17 mouse cellular contexts compared by ENCODE assay signal in genomic region chr17:63685956-63686355, GRCm38 (mm10).
A peak's percentile ranks its signal among the peaks of the same experiment; 100 is the strongest.
DNase-seq lines count a peak whose midpoint lies in the region; ATAC-seq and TF ChIP-seq lines count a peak whose summit lies in the region.
"Had no signal": no experiment of that assay in that cellular context is flagged by ENCODE, and none has a peak within 500 bp of the region (broad histone marks: within the 10 kb centered on the region; RNA-seq: fewer than 3 reads in every experiment).

No protein-coding gene starts in this region.

- TF ChIP-seq POLR2A in brain, embryonic 14.5 days (IDR thresholded peaks at IDR 0.05; ENCODE audit: borderline replicate concordance, extremely low read depth, insufficient read depth, insufficient read length, poor library complexity, severe bottlenecking): no peak

- no peak for DNase-seq in hindbrain, embryonic 11.5 days (ENCODE audit: low spot score)
- DNase-seq in brain, embryonic 14.5 days (ENCODE audit: low read depth): peak; percentile 69
- DNase-seq in hindbrain, postnatal 0 days (ENCODE audit: low spot score): peak; percentile 52
- DNase-seq in layer of hippocampus, adult 2 months (ENCODE audit: low spot score in 2 of 2): no peak
- DNase-seq in natural killer cell, adult 2 months (ENCODE audit: low spot score in 2 of 2): no peak
- DNase-seq in left cerebral cortex, adult 8-10 months (ENCODE audit: low spot score in 2 of 2): no peak
- DNase-seq: cerebellum, postnatal 25 days; heart, adult 18-20 months; heart, postnatal 10 days; liver, embryonic 13.5 days; lung, postnatal 14 days had no signal

- H3K4me1 ChIP-seq in hindbrain, embryonic 13.5 days (replicated peaks): peaks cover 14% of the 10 kb centered on the region
- H3K4me1 ChIP-seq in hindbrain, embryonic 11.5 days (replicated peaks; ENCODE audit: control insufficient read depth, insufficient read depth, low read length): no peaks in the 10 kb centered on the region
- H3K4me1 ChIP-seq in hindbrain, postnatal 0 days (ENCODE audit: insufficient read depth, low read length): no peaks in the 10 kb centered on the region
- H3K4me1 ChIP-seq in midbrain, embryonic 16.5 days (ENCODE audit: control insufficient read depth, insufficient read depth, low read length): no peaks in the 10 kb centered on the region
- H3K4me1 ChIP-seq: liver, embryonic 13.5 days; midbrain, embryonic 12.5 days had no signal

- no peak overlapping the region for H3K9ac ChIP-seq in hindbrain, embryonic 13.5 days
- no peak overlapping the region for H3K9ac ChIP-seq in hindbrain, embryonic 11.5 days (ENCODE audit: low read depth, low read length)
- no peak overlapping the region for H3K9ac ChIP-seq in hindbrain, postnatal 0 days (replicated peaks; ENCODE audit: low read length)
- no peak overlapping the region for H3K9ac ChIP-seq in midbrain, embryonic 16.5 days (ENCODE audit: low read depth, low read length)
- H3K9ac ChIP-seq: embryonic facial prominence, embryonic 13.5 days; liver, embryonic 13.5 days; midbrain, embryonic 12.5 days had no signal

- ATAC-seq in hindbrain, embryonic 13.5 days (ENCODE audit: low FRiP score): peak; percentile 71
- no peak for ATAC-seq in hindbrain, embryonic 11.5 days (ENCODE audit: low FRiP score)
- peak; percentile 64 for ATAC-seq in hindbrain, postnatal 0 days
- ATAC-seq in midbrain, embryonic 16.5 days: peak; percentile 73
- ATAC-seq: CD4-positive, CD25-positive, alpha-beta regulatory T cell, adult 4 months had no signal

- no peak for TF ChIP-seq CTCF in brain, embryonic 14.5 days (IDR thresholded peaks at IDR 0.05; ENCODE audit: borderline replicate concordance, extremely low read depth, insufficient read depth, insufficient read length)
- TF ChIP-seq CTCF in hindbrain, postnatal 0 days (IDR thresholded peaks at IDR 0.05; ENCODE audit: low read depth): no peak
- TF ChIP-seq CTCF in layer of hippocampus, adult 2 months (conservative IDR thresholded peaks at IDR 0.05): no peak

- no peaks in the 10 kb centered on the region for H3K27me3 ChIP-seq in hindbrain, embryonic 13.5 days
- H3K27me3 ChIP-seq in hindbrain, embryonic 11.5 days (ENCODE audit: control insufficient read depth, insufficient read depth, low read length): no peaks in the 10 kb centered on the region
- H3K27me3 ChIP-seq in hindbrain, postnatal 0 days (ENCODE audit: insufficient read depth, low read length): no peaks in the 10 kb centered on the region
- no peaks in the 10 kb centered on the region for H3K27me3 ChIP-seq in midbrain, embryonic 16.5 days (ENCODE audit: control insufficient read depth, insufficient read depth, low read depth, low read length)
- H3K27me3 ChIP-seq: embryonic facial prominence, embryonic 13.5 days; liver, embryonic 13.5 days; midbrain, embryonic 12.5 days had no signal

- no peak overlapping the region for H3K4me2 ChIP-seq in hindbrain, embryonic 13.5 days
- H3K4me2 ChIP-seq in hindbrain, embryonic 11.5 days (replicated peaks; ENCODE audit: low read depth, low read length): no peak overlapping the region
- no peak overlapping the region for H3K4me2 ChIP-seq in hindbrain, postnatal 0 days (ENCODE audit: low read depth, low read length)
- H3K4me2 ChIP-seq in midbrain, embryonic 16.5 days (ENCODE audit: low read length): no peak overlapping the region
- H3K4me2 ChIP-seq: embryonic facial prominence, embryonic 13.5 days; liver, embryonic 13.5 days; midbrain, embryonic 12.5 days had no signal

- no peak overlapping the region for H3K27ac ChIP-seq in hindbrain, embryonic 13.5 days
- no peak overlapping the region for H3K27ac ChIP-seq in hindbrain, embryonic 11.5 days (ENCODE audit: low read depth, low read length)
- no peak overlapping the region for H3K27ac ChIP-seq in hindbrain, postnatal 0 days
- H3K27ac ChIP-seq in midbrain, embryonic 16.5 days (ENCODE audit: low read length): no peak overlapping the region
- no peak overlapping the region for H3K27ac ChIP-seq in layer of hippocampus, adult 2 months
- H3K27ac ChIP-seq: embryonic facial prominence, embryonic 13.5 days; liver, embryonic 13.5 days; midbrain, embryonic 12.5 days; stomach, postnatal 0 days had no signal

- H3K9me3 ChIP-seq in hindbrain, embryonic 13.5 days: no peaks in the 10 kb centered on the region
- no peaks in the 10 kb centered on the region for H3K9me3 ChIP-seq in hindbrain, embryonic 11.5 days (ENCODE audit: control insufficient read depth, low read length)
- no peaks in the 10 kb centered on the region for H3K9me3 ChIP-seq in hindbrain, postnatal 0 days (ENCODE audit: low read length)
- H3K9me3 ChIP-seq in midbrain, embryonic 16.5 days (replicated peaks; ENCODE audit: control insufficient read depth, low read length, poor library complexity, severe bottlenecking): no peaks in the 10 kb centered on the region
- H3K9me3 ChIP-seq: embryonic facial prominence, embryonic 13.5 days; liver, embryonic 13.5 days; midbrain, embryonic 12.5 days had no signal

- H3K4me3 ChIP-seq in hindbrain, embryonic 13.5 days: no peak overlapping the region
- no peak overlapping the region for H3K4me3 ChIP-seq in hindbrain, embryonic 11.5 days (ENCODE audit: low read depth, low read length)
- no peak overlapping the region for H3K4me3 ChIP-seq in hindbrain, postnatal 0 days (ENCODE audit: low read length)
- H3K4me3 ChIP-seq in midbrain, embryonic 16.5 days (ENCODE audit: low read depth, low read length): no peak overlapping the region
- no peak overlapping the region for H3K4me3 ChIP-seq in layer of hippocampus, adult 2 months
- H3K4me3 ChIP-seq: embryonic facial prominence, embryonic 13.5 days; liver, embryonic 13.5 days; midbrain, embryonic 12.5 days had no signal

- no peaks in the 10 kb centered on the region for H3K36me3 ChIP-seq in hindbrain, embryonic 13.5 days
- no peaks in the 10 kb centered on the region for H3K36me3 ChIP-seq in hindbrain, embryonic 11.5 days (ENCODE audit: control insufficient read depth, insufficient read depth, low read length)
- H3K36me3 ChIP-seq in hindbrain, postnatal 0 days (ENCODE audit: insufficient read depth, low read length): no peaks in the 10 kb centered on the region
- no peaks in the 10 kb centered on the region for H3K36me3 ChIP-seq in midbrain, embryonic 16.5 days (ENCODE audit: control insufficient read depth, insufficient read depth, low read length)
- H3K36me3 ChIP-seq: embryonic facial prominence, embryonic 13.5 days; liver, embryonic 13.5 days; midbrain, embryonic 12.5 days had no signal

- 46% methylated on average over 4 of the region's 4 CpGs for whole genome bisulfite sequencing in hindbrain, embryonic 13.5 days
- 53% methylated on average over 4 of the region's 4 CpGs for WGBS in hindbrain, embryonic 11.5 days
- WGBS in hindbrain, postnatal 0 days: 33% methylated on average over 4 of the region's 4 CpGs
- WGBS in midbrain, embryonic 16.5 days: 35% methylated on average over 4 of the region's 4 CpGs

Comparison
In these comparisons a context has a peak if more than half of its experiments do, and no peak if none do; other contexts are left out.
1. DNase-seq: peak in brain, embryonic 14.5 days (single experiment) and hindbrain, postnatal 0 days (single experiment); none in hindbrain, embryonic 11.5 days (single experiment), layer of hippocampus, adult 2 months (0 of 2), natural killer cell, adult 2 months (0 of 2) and left cerebral cortex, adult 8-10 months (0 of 2).